Mouse (Mus musculus) testis, adult 2 months (tissue): ENCODE measurements around the gene Rbbp7.

Experiments
- CTCF ChIP-seq: fragments of 200-500 bp; IDR thresholded peaks from 2 replicates; pipeline ENCODE4 v1.5.1; 2012; ENCODE audit warnings: low read depth, mild to moderate bottlenecking, inconsistent platforms, low read length, moderate library complexity; ENCODE audit not compliant: control insufficient read depth, insufficient read depth, insufficient replicate concordance
- POLR2A ChIP-seq: fragments of 200-500 bp; IDR thresholded peaks from 2 replicates; pipeline ENCODE4 v1.6.1; 2012; ENCODE audit warnings: low read depth, mild to moderate bottlenecking, inconsistent platforms, low read length, moderate library complexity; ENCODE audit not compliant: control insufficient read depth

DNA sequence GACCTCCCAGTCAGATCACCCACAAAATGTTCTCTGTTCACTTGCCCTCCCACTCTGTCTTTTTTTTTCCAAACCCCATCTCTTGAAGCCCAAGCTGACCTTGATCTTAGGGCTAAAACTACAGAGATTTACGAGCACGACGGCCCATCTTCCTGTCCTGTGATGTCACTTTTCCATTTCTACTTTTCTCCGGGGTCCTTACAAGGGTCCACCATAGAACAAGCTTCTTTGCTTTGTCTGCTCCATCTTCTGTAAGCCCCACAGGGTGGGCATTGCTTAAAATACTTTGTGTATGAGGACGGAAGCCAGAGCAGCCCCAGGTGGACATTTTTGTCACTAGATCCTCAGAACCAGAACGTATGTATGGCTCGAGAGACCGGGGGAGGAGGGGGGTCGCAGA lies 32.4 kb upstream of the Rbbp7 start:
- TF ChIP-seq CTCF (no peak), POLR2A (no peak)
